Mouse (Mus musculus) kidney, embryonic 14.5 days (tissue): ENCODE measurements around the gene Fmo5. TPM values are rescaled to one million over a fixed set of nuclear protein-coding genes. Genes with fewer than 3 reads are reported as not detected.

Experiments
- ATAC-seq: fragments of 200-750 bp; cut with Nextera tagmentation; 2 replicates; pipeline ENCODE4 v1.8.0; 2017; ENCODE audit warnings: moderate number of reproducible peaks, mild to moderate bottlenecking, moderate TSS enrichment, moderate library complexity; ENCODE audit not compliant: low FRiP score, low TSS enrichment
- H3K27ac ChIP-seq: fragments of 300-500 bp; sonication (generic); 2 replicates; pipeline ENCODE4 v1.5.1; 2014; ENCODE audit warnings: low read depth, mild to moderate bottlenecking, low read length, moderate library complexity, mixed read lengths
- H3K27me3 ChIP-seq: fragments of 300-500 bp; sonication (generic); 2 replicates; pipeline ENCODE4 v1.6.1; 2014; ENCODE audit warnings: mild to moderate bottlenecking, low read length; ENCODE audit not compliant: control insufficient read depth, insufficient read depth
- H3K36me3 ChIP-seq: fragments of 300-500 bp; sonication (generic); 2 replicates; pipeline ENCODE4 v1.6.1; 2014; ENCODE audit warnings: low read length, mixed read lengths; ENCODE audit not compliant: control insufficient read depth, insufficient read depth
- H3K4me1 ChIP-seq: fragments of 300-500 bp; sonication (generic); 2 replicates; pipeline ENCODE4 v1.6.1; 2014; ENCODE audit warnings: low read length, mixed read lengths; ENCODE audit not compliant: control insufficient read depth, insufficient read depth
- H3K4me2 ChIP-seq: fragments of 300-500 bp; sonication (generic); replicated peaks from 2 replicates; pipeline ENCODE4 v1.6.1; 2014; ENCODE audit warnings: low read depth, mild to moderate bottlenecking, low read length
- H3K4me3 ChIP-seq: fragments of 300-500 bp; sonication (generic); 2 replicates; pipeline ENCODE4 v1.5.1; 2014; ENCODE audit warnings: mild to moderate bottlenecking, low read length
- H3K9ac ChIP-seq: fragments of 300-500 bp; sonication (generic); 2 replicates; pipeline ENCODE4 v1.6.1; 2014; ENCODE audit warnings: low read depth, mild to moderate bottlenecking, low read length, moderate library complexity
- H3K9me3 ChIP-seq: fragments of 300-500 bp; sonication (generic); 2 replicates; pipeline ENCODE4 v1.6.1; 2016; ENCODE audit warnings: low read length; ENCODE audit not compliant: control insufficient read depth
- WGBS: fragments of 180-500 bp; shearing (Covaris S2); extraction: QIAGEN DNeasy Blood & Tissue Kit; methylation state at CpG from one replicate; pipeline ENCODE4 v1.1.7; 2014; 5-methylcytosine and 5-hydroxymethylcytosine counted together
- polyA plus RNA-seq: library from polyadenylated mRNA; unstranded; fragments of >200 nt; fragmentation: Nextera tagmentation; extraction: Ambion mirVana; gene quantifications from 2 replicates; pipeline ENCODE4 v1.2.1, GENCODE M21; 2014

Fmo5 gene
- polyA plus RNA-seq, 1 experiment from 2014 or later: 1.8 TPM

- Histone ChIP-seq H3K4me3 (no peak overlapping the region), H3K27ac (no peak overlapping the region), H3K4me1 (no peaks in the 10 kb centered on the region), H3K9ac (no peak overlapping the region), H3K9me3 (no peaks in the 10 kb centered on the region), H3K27me3 (no peaks in the 10 kb centered on the region), H3K36me3 (no peaks in the 10 kb centered on the region), H3K4me2 (no peak overlapping the region)
- no peak for ATAC-seq
- WGBS: 80% methylated on average over 9 of the region's 9 CpGs
Observed at GRCm38 (mm10) chr3:97642001-97642400, 13.4 kb downstream of the Fmo5 start.

DNA sequence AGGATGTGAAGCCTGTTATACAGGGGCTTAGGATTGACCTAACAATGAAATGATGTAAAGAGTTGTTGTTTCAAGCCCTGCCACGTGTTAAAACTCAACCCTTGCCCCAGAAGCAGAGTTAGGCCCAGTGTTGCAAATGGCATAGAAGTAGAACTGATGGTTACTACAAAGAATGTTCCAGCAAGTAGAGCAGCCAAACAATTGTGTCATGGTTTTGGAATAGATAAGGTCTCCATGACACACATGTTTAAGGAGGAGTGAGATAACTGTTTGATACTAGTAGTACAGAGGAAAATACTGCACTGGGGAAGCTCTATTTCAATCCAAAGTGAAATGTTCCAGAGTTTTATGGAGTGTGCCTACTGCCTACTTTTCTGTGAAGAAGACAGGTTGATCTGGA lies 19.9 kb downstream of the Fmo5 start:
- Histone ChIP-seq H3K36me3 (no peaks in the 10 kb centered on the region), H3K27ac (no peak overlapping the region), H3K4me1 (no peaks in the 10 kb centered on the region), H3K9me3 (no peaks in the 10 kb centered on the region), H3K4me3 (no peak overlapping the region), H3K4me2 (no peak overlapping the region), H3K27me3 (no peaks in the 10 kb centered on the region), H3K9ac (no peak overlapping the region)
- no peak for ATAC-seq
- 19% methylated on average over 1 of the region's 1 CpGs for WGBS

DNA sequence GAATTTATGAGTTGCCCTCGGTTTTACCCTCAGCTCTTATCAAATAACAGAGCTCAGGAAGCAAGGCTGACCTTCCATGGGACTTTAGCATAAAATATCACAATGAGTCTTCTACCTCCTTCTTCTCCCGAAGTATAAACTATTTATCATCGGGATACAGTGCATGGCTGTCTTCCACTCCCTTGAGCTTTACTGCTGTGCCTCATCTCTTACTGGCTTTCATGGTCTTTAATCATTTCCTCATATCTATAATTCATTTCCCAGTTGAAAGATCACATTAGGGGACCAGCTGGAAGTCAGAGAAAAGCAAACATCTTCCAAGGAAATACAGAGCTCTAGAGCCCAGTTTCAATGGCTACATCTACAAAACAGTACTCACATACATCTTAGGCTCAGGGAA lies 20.4 kb downstream of the Fmo5 start:
- 26% methylated on average over 3 of the region's 3 CpGs for WGBS
- H3K4me1 ChIP-seq: no peaks in the 10 kb centered on the region
- H3K9me3 ChIP-seq: no peaks in the 10 kb centered on the region
- H3K36me3 ChIP-seq: no peaks in the 10 kb centered on the region
- peak; percentile 68; the same call in 1 of the 2 replicates for ATAC-seq
- no peak overlapping the region for H3K4me3 ChIP-seq
- no peak overlapping the region for H3K27ac ChIP-seq
- no peaks in the 10 kb centered on the region for H3K27me3 ChIP-seq
- no peak overlapping the region for H3K4me2 ChIP-seq
- H3K9ac ChIP-seq: no peak overlapping the region

GRCm38 (mm10) chr3:97649469-97649868 lies 20.9 kb downstream of the Fmo5 start:
- no peaks in the 10 kb centered on the region for H3K36me3 ChIP-seq
- WGBS: 51% methylated on average over 6 of the region's 6 CpGs
- no peak for ATAC-seq
- no peaks in the 10 kb centered on the region for H3K9me3 ChIP-seq
- no peaks in the 10 kb centered on the region for H3K4me1 ChIP-seq
- no peak overlapping the region for H3K4me2 ChIP-seq
- H3K27ac ChIP-seq: no peak overlapping the region
- H3K9ac ChIP-seq: no peak overlapping the region
- H3K27me3 ChIP-seq: no peaks in the 10 kb centered on the region
- no peak overlapping the region for H3K4me3 ChIP-seq

DNA sequence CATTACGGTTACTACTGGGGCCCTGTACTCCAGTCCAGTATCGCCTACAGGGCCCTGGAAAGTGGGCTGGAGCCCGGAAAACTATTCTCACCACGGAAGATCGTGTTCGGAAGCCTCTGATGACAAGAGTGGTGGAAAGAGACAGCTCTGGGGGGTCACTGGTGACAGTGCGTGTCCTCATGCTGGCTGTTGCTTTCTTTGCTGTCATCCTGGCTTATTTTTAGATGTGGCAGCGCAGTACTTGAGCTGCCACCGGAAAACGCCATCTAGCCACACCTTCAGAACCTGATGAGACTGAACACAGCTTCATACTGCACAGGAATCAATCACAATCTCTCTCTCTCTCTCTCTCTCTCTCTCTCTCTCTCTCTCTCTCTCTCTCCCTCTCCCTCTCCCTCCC lies 23.0 kb downstream of the Fmo5 start:
- no peaks in the 10 kb centered on the region for H3K36me3 ChIP-seq
- no peak overlapping the region for H3K27ac ChIP-seq
- H3K4me3 ChIP-seq: no peak overlapping the region
- H3K4me1 ChIP-seq: no peaks in the 10 kb centered on the region
- no peaks in the 10 kb centered on the region for H3K9me3 ChIP-seq
- ATAC-seq: no peak
- no peaks in the 10 kb centered on the region for H3K27me3 ChIP-seq
- WGBS: 85% methylated on average over 10 of the region's 10 CpGs
- H3K4me2 ChIP-seq: no peak overlapping the region
- no peak overlapping the region for H3K9ac ChIP-seq

GRCm38 (mm10) chr3:97653781-97654180 lies 25.2 kb downstream of the Fmo5 start:
- Histone ChIP-seq H3K4me1 (peaks cover under 1% of the 10 kb centered on the region), H3K9me3 (no peaks in the 10 kb centered on the region), H3K9ac (no peak overlapping the region), H3K36me3 (no peaks in the 10 kb centered on the region), H3K4me3 (no peak overlapping the region), H3K27me3 (0 out of 2 replicates have a peak, but pooled peaks cover 3% of the 10 kb centered on the region), H3K27ac (no peak overlapping the region), H3K4me2 (no peak overlapping the region)
- ATAC-seq: no peak
- WGBS: 94% methylated on average over 5 of the region's 5 CpGs

- H3K4me3 ChIP-seq: no peak overlapping the region
- H3K4me1 ChIP-seq: peaks cover 6% of the 10 kb centered on the region
- no peak overlapping the region for H3K9ac ChIP-seq
- no peak overlapping the region for H3K27ac ChIP-seq
- WGBS: 85% methylated on average over 8 of the region's 8 CpGs
- ATAC-seq: no peak
- no peaks in the 10 kb centered on the region for H3K36me3 ChIP-seq
- no peaks in the 10 kb centered on the region for H3K9me3 ChIP-seq
- H3K4me2 ChIP-seq: no peak overlapping the region
- 0 out of 2 replicates have a peak, but pooled peaks cover 3% of the 10 kb centered on the region for H3K27me3 ChIP-seq
Observed at GRCm38 (mm10) chr3:97654901-97655300, 26.3 kb downstream of the Fmo5 start.

DNA sequence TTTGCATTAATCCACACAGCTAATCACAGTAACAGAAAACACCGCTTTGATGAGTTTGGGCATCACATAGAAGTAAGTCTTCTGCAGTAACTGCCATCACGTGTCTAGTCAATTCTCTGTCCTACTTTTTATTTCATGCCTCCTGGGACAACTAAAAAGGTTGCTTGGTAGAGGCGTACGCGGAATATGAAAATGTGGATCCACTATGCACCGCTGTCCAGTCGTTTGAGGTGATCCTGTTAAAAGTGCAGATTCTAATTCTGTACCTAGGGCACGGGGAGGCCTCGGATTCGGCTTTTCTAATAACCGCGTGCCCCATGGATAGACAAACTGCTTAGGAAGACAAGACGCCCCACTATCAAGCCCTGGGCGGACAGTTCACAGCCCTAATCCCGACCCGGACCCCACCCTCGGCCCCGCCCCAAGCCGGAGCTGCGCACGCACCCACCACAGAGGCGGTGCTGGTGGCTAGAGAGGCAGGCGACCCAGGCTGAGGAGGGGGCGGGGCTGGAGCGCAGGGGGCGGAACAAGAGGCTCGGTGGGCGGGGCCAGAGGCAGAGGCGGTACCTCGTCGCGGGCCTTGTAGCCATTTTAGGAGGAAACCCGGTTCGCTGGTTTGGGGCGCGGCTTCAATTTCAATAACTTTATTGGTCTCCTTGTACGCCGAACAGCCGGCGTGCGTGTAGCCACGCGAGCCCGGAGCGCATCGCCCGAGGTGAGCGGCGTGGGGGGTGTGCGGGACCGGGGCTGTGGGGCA lies 29.2 kb downstream of the Fmo5 start, which contains the start of gene Prkab2:
Gene Prkab2 (plus strand): TSS at position 539 of the 757 bp plus-strand sequence.
- peak within 1 kb of the TSS; percentile 76 for H3K4me2 ChIP-seq
- H3K4me3 ChIP-seq: peak within 1 kb of the TSS; percentile 91
- WGBS: 2% methylated on average over 51 of the region's 51 CpGs
- H3K36me3 ChIP-seq: peaks cover 2% of the 10 kb centered on the region; the same call in 1 of the 2 replicates
- H3K27me3 ChIP-seq: 0 out of 2 replicates have a peak, but pooled peaks cover 3% of the 10 kb centered on the region
- peaks cover 6% of the 10 kb centered on the region for H3K4me1 ChIP-seq
- H3K9ac ChIP-seq: peak within 1 kb of the TSS; percentile 63
- ATAC-seq: peak; percentile 96
- no peak within 1 kb of the TSS for H3K27ac ChIP-seq
- no peaks in the 10 kb centered on the region for H3K9me3 ChIP-seq

DNA sequence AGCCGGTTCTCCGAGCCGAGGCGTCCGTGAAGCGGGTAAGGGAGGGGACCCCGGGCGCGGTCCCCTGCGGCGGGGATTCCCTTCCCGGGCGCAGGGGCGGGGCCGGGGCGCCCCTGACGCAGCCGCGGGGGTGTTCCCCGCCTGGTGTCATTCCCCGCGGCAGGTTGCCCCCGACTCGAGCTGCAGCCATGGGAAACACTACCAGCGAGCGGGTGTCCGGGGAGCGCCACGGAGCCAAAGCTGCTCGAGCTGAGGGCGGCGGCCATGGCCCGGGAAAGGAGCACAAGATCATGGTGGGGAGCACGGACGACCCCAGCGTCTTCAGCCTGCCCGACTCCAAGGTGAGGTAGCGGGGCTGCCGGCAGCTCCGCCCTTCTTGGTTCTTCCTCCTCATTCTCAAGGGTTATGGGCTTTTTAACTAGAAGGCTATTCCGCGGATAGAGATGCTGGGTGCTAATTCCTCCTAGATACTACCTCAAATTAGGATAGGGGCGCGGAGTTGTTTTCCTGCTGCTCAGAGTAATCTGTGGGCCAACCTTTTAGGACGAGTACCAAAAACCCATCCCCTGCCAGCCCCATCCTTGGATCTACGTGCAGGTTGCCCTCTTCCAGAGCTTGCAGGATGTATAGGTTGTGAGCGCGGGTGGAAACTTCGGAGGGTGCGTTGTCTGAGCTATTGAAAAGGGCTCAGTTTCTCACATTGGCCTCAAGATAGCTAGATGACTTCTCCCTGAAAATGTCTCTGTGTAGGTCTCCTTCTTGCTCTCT lies 30.0 kb downstream of the Fmo5 start:
- ATAC-seq: peak; percentile 87
- H3K27ac ChIP-seq: no peak overlapping the region
- H3K4me2 ChIP-seq: peak overlapping the region; percentile 76

More for the DNA sequence above, 30.0 kb downstream of the Fmo5 start:
- Histone ChIP-seq H3K27me3 (0 out of 2 replicates have a peak, but pooled peaks cover 3% of the 10 kb centered on the region), H3K4me3 (peak overlapping the region; percentile 91), H3K36me3 (peaks cover 3% of the 10 kb centered on the region; the same call in 1 of the 2 replicates), H3K4me1 (peaks cover 6% of the 10 kb centered on the region), H3K9me3 (no peaks in the 10 kb centered on the region), H3K9ac (peak overlapping the region; percentile 63)
- under 1% methylated on average over 47 of the region's 50 CpGs for WGBS
